9 mouse cellular contexts compared by ENCODE assay signal in genomic region chr4:116799901-116800300, GRCm38 (mm10). TPM values are rescaled to one million over a fixed set of nuclear protein-coding genes. Genes with fewer than 3 reads are reported as not detected.
DNase-seq lines count a peak whose midpoint lies in the region; ATAC-seq and TF ChIP-seq lines count a peak whose summit lies in the region.
"Had no signal": no experiment of that assay in that cellular context is flagged by ENCODE, and none has a peak within 500 bp of the region (broad histone marks: within the 10 kb centered on the region; RNA-seq: fewer than 3 reads in every experiment).

No protein-coding gene starts in this region.

- no peak overlapping the region for H3K4me3 ChIP-seq in hindbrain, embryonic 14.5 days (replicated peaks; ENCODE audit: low read length)
- H3K4me3 ChIP-seq in hindbrain, embryonic 12.5 days: no peak overlapping the region
- no peak overlapping the region for H3K4me3 ChIP-seq in G1E (ENCODE audit: low read depth, low read length)

- no peak overlapping the region for H3K4me2 ChIP-seq in hindbrain, embryonic 14.5 days (replicated peaks)
- no peak overlapping the region for H3K4me2 ChIP-seq in hindbrain, embryonic 12.5 days (replicated peaks)

- no peaks in the 10 kb centered on the region for H3K27me3 ChIP-seq in hindbrain, embryonic 14.5 days (ENCODE audit: control insufficient read depth, insufficient read depth, low read length)
- H3K27me3 ChIP-seq in hindbrain, embryonic 12.5 days: no peaks in the 10 kb centered on the region
- H3K27me3 ChIP-seq in G1E (ENCODE audit: insufficient read depth, low read length): no peaks in the 10 kb centered on the region

- no peak overlapping the region for H3K27ac ChIP-seq in hindbrain, embryonic 14.5 days
- no peak overlapping the region for H3K27ac ChIP-seq in hindbrain, embryonic 12.5 days

- ATAC-seq in hindbrain, embryonic 14.5 days (ENCODE audit: low FRiP score): no peak
- ATAC-seq in hindbrain, embryonic 12.5 days (ENCODE audit: low FRiP score): no peak
- ATAC-seq in G1E (ENCODE audit: extremely low read depth, insufficient number of reproducible peaks, low FRiP score, poor library complexity, severe bottlenecking): no peak
- ATAC-seq in erythroid progenitor cell, adult 5-6 weeks (replicated peaks; ENCODE audit: low FRiP score, poor library complexity, severe bottlenecking): 0 out of 2 replicates have a peak, but pooled peaks have one; percentile 51

- peaks cover 34% of the 10 kb centered on the region for H3K36me3 ChIP-seq in hindbrain, embryonic 14.5 days (replicated peaks; ENCODE audit: control insufficient read depth, insufficient read depth)
- peaks cover 35% of the 10 kb centered on the region for H3K36me3 ChIP-seq in hindbrain, embryonic 12.5 days
- peaks cover 47% of the 10 kb centered on the region for H3K36me3 ChIP-seq in G1E (replicated peaks)

- no peaks in the 10 kb centered on the region for H3K9me3 ChIP-seq in hindbrain, embryonic 14.5 days (ENCODE audit: control insufficient read depth, low read length)
- H3K9me3 ChIP-seq in hindbrain, embryonic 12.5 days (replicated peaks): no peaks in the 10 kb centered on the region
- H3K9me3 ChIP-seq in G1E (replicated peaks): no peaks in the 10 kb centered on the region

- TF ChIP-seq CTCF in G1E (IDR thresholded peaks at IDR 0.05; ENCODE audit: low read depth, low read length): 0 out of 2 replicates have a peak, but pooled peaks have one; percentile 6

- H3K9ac ChIP-seq in hindbrain, embryonic 14.5 days: no peak overlapping the region
- no peak overlapping the region for H3K9ac ChIP-seq in hindbrain, embryonic 12.5 days

- WGBS in hindbrain, embryonic 14.5 days: 40% methylated on average over 5 of the region's 5 CpGs
- 35% methylated on average over 5 of the region's 5 CpGs for WGBS in hindbrain, embryonic 12.5 days

- H3K4me1 ChIP-seq in hindbrain, embryonic 14.5 days (replicated peaks; ENCODE audit: control insufficient read depth, insufficient read depth, low read length): no peaks in the 10 kb centered on the region
- no peaks in the 10 kb centered on the region for H3K4me1 ChIP-seq in hindbrain, embryonic 12.5 days
- H3K4me1 ChIP-seq in G1E (ENCODE audit: insufficient read depth, low read depth, low read length): peaks cover 6% of the 10 kb centered on the region; the same call in 1 of the 2 replicates

- DNase-seq in hindbrain, embryonic 14.5 days (ENCODE audit: low spot score): peak; percentile 34
- DNase-seq in 3T3-L1 (ENCODE audit: low read depth, low spot score): peak; percentile 51
- DNase-seq in G1E (ENCODE audit: low spot score): no peak
- DNase-seq in natural killer cell, adult 2 months (ENCODE audit: low spot score in 2 of 2): no peak
- no peak for DNase-seq in frontal cortex, postnatal 10 days (ENCODE audit: low spot score in 2 of 2)
- no peak for DNase-seq in kidney, adult 8-10 months
- DNase-seq: gastrocnemius, postnatal 25 days had no signal

RNA-seq across cellular contexts. Expression of gene Toe1, which starts 7.5 kb away (rescaled TPM):
- polyA plus RNA-seq in hindbrain, embryonic 14.5 days (2014; fragmentation: Nextera tagmentation; extraction: Ambion mirVana): 25.3 and 27.1 TPM in 2 replicates
- polyA plus RNA-seq in hindbrain, embryonic 12.5 days (2016; fragmentation: Nextera tagmentation; extraction: Ambion mirVana): 32.1 and 32.4 TPM in 2 replicates
- total RNA-seq in G1E (2014; fragmentation: Nextera tagmentation) (12.5 and 15.3 TPM in 2 replicates), G1E (2017) (37.3 and 46.1 TPM in 2 replicates)
- 2.5 and 3.5 TPM in 2 replicates for polyA plus RNA-seq in G1E (2012)
- total RNA-seq in erythroid progenitor cell, adult 5-6 weeks (2015; ENCODE audit: low replicate concordance): 4.6 and 6.8 TPM in 2 replicates
- 4.1 and 27.0 TPM in 2 replicates for total RNA-seq in erythroid progenitor cell, adult 5-6 weeks (2017; ENCODE audit: low replicate concordance)

RNA-seq across cellular contexts. Expression of gene Mutyh, which starts 7.6 kb away (rescaled TPM):
- polyA plus RNA-seq in hindbrain, embryonic 14.5 days (2014; fragmentation: Nextera tagmentation; extraction: Ambion mirVana): 5.5 and 6.4 TPM in 2 replicates
- polyA plus RNA-seq in hindbrain, embryonic 12.5 days (2016; fragmentation: Nextera tagmentation; extraction: Ambion mirVana): 11.5 and 15.1 TPM in 2 replicates
- 15.9 and 23.3 TPM in 2 replicates for total RNA-seq in G1E (2014; fragmentation: Nextera tagmentation)
- 5.1 and 6.1 TPM in 2 replicates for total RNA-seq in G1E (2017)
- polyA plus RNA-seq in G1E (2012): 17.9 and 18.7 TPM in 2 replicates
- 0.84 and 9.4 TPM in 2 replicates for total RNA-seq in erythroid progenitor cell, adult 5-6 weeks (2015; ENCODE audit: low replicate concordance)
- total RNA-seq in erythroid progenitor cell, adult 5-6 weeks (2017; ENCODE audit: low replicate concordance): 1.2 TPM in 1 of 2 replicates, not detected in the other

RNA-seq across cellular contexts. Expression of gene Hpdl, which starts 21.6 kb away (rescaled TPM):
- 1.8 and 1.9 TPM in 2 replicates for polyA plus RNA-seq in hindbrain, embryonic 14.5 days (2014; fragmentation: Nextera tagmentation; extraction: Ambion mirVana)
- 1.5 and 1.7 TPM in 2 replicates for polyA plus RNA-seq in hindbrain, embryonic 12.5 days (2016; fragmentation: Nextera tagmentation; extraction: Ambion mirVana)
- total RNA-seq in G1E (2014; fragmentation: Nextera tagmentation) (not detected in 2 replicates), G1E (2017) (0.06 TPM in 1 of 2 replicates, not detected in the other)
- not detected in 2 replicates for polyA plus RNA-seq in G1E (2012)
- not detected in 2 replicates for total RNA-seq in erythroid progenitor cell, adult 5-6 weeks (2015; ENCODE audit: low replicate concordance)
- not detected in 2 replicates for total RNA-seq in erythroid progenitor cell, adult 5-6 weeks (2017; ENCODE audit: low replicate concordance)

Comparison
In these comparisons a context has a peak if more than half of its experiments do, and no peak if none do; other contexts are left out.
1. DNase-seq: peak in hindbrain, embryonic 14.5 days (single experiment) and 3T3-L1 (single experiment); none in G1E (single experiment), natural killer cell, adult 2 months (0 of 2), frontal cortex, postnatal 10 days (0 of 2) and kidney, adult 8-10 months (0 of 2).